Mouse (Mus musculus) midbrain, embryonic 15.5 days (tissue): ENCODE results near the gene Rad51ap2. TPM values are rescaled to one million over a fixed set of nuclear protein-coding genes. Genes with fewer than 3 reads are reported as not detected.

Experiments used
- ATAC-seq: fragments of 200-750 bp; cut with Nextera tagmentation; replicated peaks from 2 replicates; pipeline ENCODE4 v1.8.0; 2017; ENCODE audit warnings: moderate TSS enrichment
- H3K27ac ChIP-seq: fragments of 300-500 bp; sonication (generic); 2 replicates; pipeline ENCODE4 v1.5.1; 2015; ENCODE audit warnings: mild to moderate bottlenecking, inconsistent platforms
- H3K27me3 ChIP-seq: fragments of 300-500 bp; sonication (generic); replicated peaks from 2 replicates; pipeline ENCODE4 v1.6.1; 2015; ENCODE audit warnings: inconsistent platforms
- H3K36me3 ChIP-seq: fragments of 300-500 bp; sonication (generic); replicated peaks from 2 replicates; pipeline ENCODE4 v1.6.1; 2015; ENCODE audit warnings: inconsistent platforms
- H3K4me1 ChIP-seq: fragments of 300-500 bp; sonication (generic); 2 replicates; pipeline ENCODE4 v1.6.1; 2015; ENCODE audit warnings: inconsistent platforms
- H3K4me2 ChIP-seq: fragments of 300-500 bp; sonication (generic); 2 replicates; pipeline ENCODE4 v1.6.1; 2015; ENCODE audit warnings: inconsistent platforms, mild to moderate bottlenecking, moderate library complexity
- H3K4me3 ChIP-seq: fragments of 300-500 bp; sonication (generic); 2 replicates; pipeline ENCODE4 v1.5.1; 2015; ENCODE audit warnings: mild to moderate bottlenecking, inconsistent platforms
- H3K9ac ChIP-seq: fragments of 300-500 bp; sonication (generic); 2 replicates; pipeline ENCODE4 v1.6.1; 2015; ENCODE audit warnings: mild to moderate bottlenecking, inconsistent platforms
- H3K9me3 ChIP-seq: fragments of 300-500 bp; sonication (generic); 2 replicates; pipeline ENCODE4 v1.6.1; 2016; ENCODE audit warnings: inconsistent platforms
- WGBS: fragments of 180-500 bp; shearing (Covaris S2); methylation state at CpG from one replicate; pipeline ENCODE4 v1.1.7; 2015; ENCODE audit warnings: mixed read lengths; 5-methylcytosine and 5-hydroxymethylcytosine counted together
- polyA plus RNA-seq: library from polyadenylated mRNA; unstranded; fragments of >200 nt; fragmentation: Nextera tagmentation; extraction: Ambion mirVana; gene quantifications from 2 replicates; pipeline ENCODE4 v1.2.1, GENCODE M21; 2015

The Rad51ap2 gene
- polyA plus RNA-seq, result 0.36 and 0.41 TPM in 2 replicates

DNA sequence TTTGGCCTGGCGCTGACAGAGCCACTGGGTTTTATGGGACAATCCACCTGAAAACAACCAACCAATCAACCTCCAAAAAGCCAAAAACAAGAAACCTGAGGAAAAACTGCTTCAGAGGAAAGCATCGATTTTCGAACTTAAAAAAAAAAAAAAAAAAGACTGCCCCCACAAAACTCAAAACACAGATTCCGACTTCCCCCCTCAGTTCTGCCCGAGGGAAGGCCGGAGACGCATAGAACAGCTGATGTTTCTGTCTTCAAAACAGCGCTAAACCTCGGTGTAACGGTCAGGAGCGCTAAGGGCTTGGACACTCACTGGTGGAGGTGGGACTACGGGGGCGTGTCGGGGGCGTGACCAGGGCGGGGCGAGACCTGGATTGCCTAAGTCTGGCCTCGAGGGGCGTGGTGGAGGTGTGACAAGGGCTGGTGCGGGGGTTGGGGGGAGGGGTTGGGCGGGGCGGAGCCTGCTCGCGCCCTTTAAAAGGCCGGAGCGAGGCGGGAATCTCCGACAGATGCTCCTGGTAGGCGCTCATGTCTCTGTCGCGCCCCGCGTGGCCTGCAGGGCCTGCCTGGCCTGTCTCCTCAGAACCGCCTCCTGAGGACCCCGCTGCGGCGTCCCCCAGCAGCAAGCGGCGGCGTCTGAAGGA is at the start of gene Rad51ap2:
TSS of gene Rad51ap2 (plus strand) at position 531 of the 646 bp plus-strand sequence.
- Histone ChIP-seq H3K4me2 (peak within 1 kb of the TSS; percentile 96), H3K36me3 (no peaks in the 10 kb centered on the region), H3K27ac (peak within 1 kb of the TSS; percentile 21; the same call in 1 of the 2 replicates), H3K27me3 (no peaks in the 10 kb centered on the region), H3K9me3 (no peaks in the 10 kb centered on the region), H3K4me3 (peak within 1 kb of the TSS; percentile 76), H3K9ac (peak within 1 kb of the TSS; percentile 77), H3K4me1 (0 out of 2 replicates have a peak, but pooled peaks cover 5% of the 10 kb centered on the region)
- WGBS, result under 1% methylated on average over 39 of the region's 40 CpGs
- peak; percentile 100 for ATAC-seq

DNA sequence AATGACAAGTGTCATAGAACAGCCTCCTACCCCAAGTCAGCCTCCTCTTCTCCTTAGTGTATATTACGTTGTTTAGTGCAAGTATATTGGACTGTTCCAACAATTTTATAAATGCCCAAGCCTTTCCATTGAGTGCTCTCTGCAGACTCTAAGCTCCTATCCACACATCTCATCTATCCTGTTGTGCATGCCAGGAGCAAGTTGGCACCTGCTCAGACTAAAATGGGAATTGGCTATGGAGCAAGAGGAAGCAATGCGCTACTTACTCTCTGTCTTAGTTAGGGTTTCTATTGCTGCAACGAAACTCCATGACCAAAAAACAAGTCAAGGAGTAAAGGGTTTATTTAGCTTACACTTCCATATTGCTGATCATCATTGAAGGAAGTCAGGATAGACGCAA is 48.2 kb upstream of the Rad51ap2 start:
- ATAC-seq, result no peak
- no peaks in the 10 kb centered on the region for H3K4me1 ChIP-seq

DNA sequence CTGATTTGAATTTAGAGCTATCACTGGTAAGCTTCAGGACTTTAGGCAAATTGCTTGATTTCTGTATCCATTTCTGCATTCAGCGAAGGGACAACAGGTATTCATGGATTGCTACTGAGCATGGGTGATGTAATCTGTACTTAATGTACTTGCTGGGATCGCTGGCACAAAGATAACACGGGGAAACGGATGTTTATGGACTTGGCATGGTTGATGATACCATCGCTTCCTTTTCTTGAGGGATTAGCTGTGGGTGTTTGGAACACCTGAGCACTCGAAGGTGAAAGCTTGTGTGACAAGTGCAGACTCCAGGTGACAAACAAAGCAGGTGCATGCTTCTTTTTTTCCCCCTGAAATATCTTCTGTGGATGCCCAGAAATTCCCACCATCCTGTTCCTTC is 37.8 kb upstream of the Rad51ap2 start:
- no peak for ATAC-seq
- H3K27me3 ChIP-seq, result no peaks in the 10 kb centered on the region
- WGBS, result 90% methylated on average over 6 of the region's 6 CpGs
- no peaks in the 10 kb centered on the region for H3K9me3 ChIP-seq
- no peak overlapping the region for H3K4me2 ChIP-seq
- no peaks in the 10 kb centered on the region for H3K4me1 ChIP-seq
- H3K27ac ChIP-seq, result no peak overlapping the region
- no peaks in the 10 kb centered on the region for H3K36me3 ChIP-seq
- no peak overlapping the region for H3K9ac ChIP-seq
- no peak overlapping the region for H3K4me3 ChIP-seq

More for the DNA sequence above, 48.2 kb upstream of the Rad51ap2 start:
- Histone ChIP-seq H3K27me3 (no peaks in the 10 kb centered on the region), H3K4me2 (no peak overlapping the region), H3K9ac (no peak overlapping the region), H3K9me3 (no peaks in the 10 kb centered on the region), H3K4me3 (no peak overlapping the region), H3K36me3 (no peaks in the 10 kb centered on the region), H3K27ac (no peak overlapping the region)
- WGBS, result 92% methylated on average over 4 of the region's 4 CpGs

DNA sequence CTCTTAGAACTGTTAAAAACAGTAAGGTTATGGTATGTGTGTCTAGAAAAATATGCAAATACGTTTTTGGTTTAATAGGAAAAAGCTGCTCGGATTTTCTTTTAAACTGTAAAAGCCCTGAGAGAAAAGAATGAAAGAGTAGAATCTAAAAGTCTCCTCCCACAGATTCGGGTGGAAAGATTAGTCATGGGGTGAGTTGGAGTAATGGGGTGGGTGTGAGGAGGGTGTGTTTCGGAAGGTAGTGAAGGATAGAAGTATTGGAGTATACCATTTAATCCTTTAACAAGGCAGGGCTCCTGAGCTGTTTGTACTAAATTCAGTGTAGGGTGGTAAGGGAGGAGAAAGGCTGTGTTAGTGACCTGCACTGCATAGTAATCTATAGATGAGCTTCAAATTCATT is 28.5 kb upstream of the Rad51ap2 start:
- Histone ChIP-seq H3K4me3 (no peak overlapping the region), H3K27ac (no peak overlapping the region), H3K36me3 (no peaks in the 10 kb centered on the region), H3K4me2 (no peak overlapping the region), H3K9me3 (no peaks in the 10 kb centered on the region), H3K9ac (no peak overlapping the region), H3K27me3 (no peaks in the 10 kb centered on the region), H3K4me1 (no peaks in the 10 kb centered on the region)
- ATAC-seq, result no peak
- WGBS, result 65% methylated on average over 4 of the region's 4 CpGs

DNA sequence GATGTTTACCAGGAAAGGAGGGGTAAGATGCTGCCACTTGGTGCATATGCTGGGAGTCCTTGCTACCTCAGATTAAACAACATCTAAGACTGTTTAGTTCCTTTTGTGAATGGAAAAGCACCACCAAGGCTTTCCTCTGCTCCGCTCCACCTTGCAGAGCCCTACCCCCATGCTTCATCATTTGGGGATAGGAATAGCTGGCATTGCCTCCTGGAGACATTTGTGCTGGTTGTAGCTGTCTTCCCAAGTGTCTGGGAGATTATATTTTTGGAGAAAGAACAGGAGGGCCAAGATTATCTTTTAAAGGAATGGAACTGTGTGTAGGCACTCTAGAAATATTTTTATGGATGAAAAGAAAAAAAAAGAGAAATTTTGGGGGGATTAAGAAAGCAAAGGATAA is 22.8 kb upstream of the Rad51ap2 start:
- no peaks in the 10 kb centered on the region for H3K36me3 ChIP-seq
- peak overlapping the region; percentile 22; the same call in 1 of the 2 replicates for H3K4me2 ChIP-seq
- H3K4me3 ChIP-seq, result no peak overlapping the region
- 94% methylated on average over 1 of the region's 1 CpGs for WGBS
- H3K9me3 ChIP-seq, result no peaks in the 10 kb centered on the region
- no peak for ATAC-seq
- H3K27me3 ChIP-seq, result no peaks in the 10 kb centered on the region; the same call in 1 of the 2 replicates
- peaks cover 8% of the 10 kb centered on the region for H3K4me1 ChIP-seq
- H3K27ac ChIP-seq, result no peak overlapping the region
- H3K9ac ChIP-seq, result no peak overlapping the region

DNA sequence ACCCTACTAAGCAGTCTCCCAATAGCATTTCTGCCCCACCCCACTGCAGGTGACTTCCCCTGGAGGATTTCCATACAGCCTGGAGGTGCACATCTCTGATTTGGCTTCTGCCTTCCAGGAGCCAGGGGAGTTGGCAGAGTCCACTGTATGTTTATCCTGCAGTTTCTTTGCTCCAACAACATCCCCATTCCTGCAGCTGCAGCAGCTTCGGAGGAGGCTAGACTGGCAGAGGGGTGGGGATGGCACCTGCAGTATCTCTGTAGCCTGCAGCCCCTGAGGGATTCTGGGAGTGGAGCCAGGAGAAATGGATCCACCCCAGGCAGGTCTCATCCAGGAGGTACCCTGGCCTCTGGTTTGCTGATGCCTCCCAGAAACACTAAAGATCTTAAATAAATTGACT is 22.2 kb upstream of the Rad51ap2 start:
- 0 out of 2 replicates have a peak overlapping the region, but pooled peaks have one; percentile 19 for H3K9ac ChIP-seq
- H3K4me1 ChIP-seq, result peaks cover 8% of the 10 kb centered on the region
- H3K9me3 ChIP-seq, result no peaks in the 10 kb centered on the region
- H3K36me3 ChIP-seq, result no peaks in the 10 kb centered on the region
- H3K4me2 ChIP-seq, result peak overlapping the region; percentile 22
- WGBS, result 67% methylated on average over 1 of the region's 1 CpGs
- no peak overlapping the region for H3K4me3 ChIP-seq
- ATAC-seq, result no peak
- H3K27ac ChIP-seq, result no peak overlapping the region
- H3K27me3 ChIP-seq, result no peaks in the 10 kb centered on the region; the same call in 1 of the 2 replicates

DNA sequence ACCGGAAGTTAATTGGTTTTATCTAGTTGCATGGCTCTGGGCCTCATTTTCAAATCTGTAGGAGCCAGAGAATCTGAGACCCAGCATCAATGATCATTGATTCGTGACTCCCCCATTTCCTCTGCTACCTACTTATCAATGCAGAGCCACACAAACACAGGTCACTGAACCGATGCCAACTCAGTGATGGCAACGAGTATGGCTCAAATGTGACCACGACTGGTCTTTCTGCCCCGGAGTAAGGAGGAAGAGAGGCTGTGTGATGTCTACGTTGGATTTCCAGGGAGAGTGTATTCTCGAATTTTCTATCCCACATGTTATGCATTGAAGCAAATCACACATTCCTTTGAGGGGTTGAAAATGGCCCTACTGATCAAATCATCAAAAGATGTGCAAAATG is 21.4 kb upstream of the Rad51ap2 start:
- Histone ChIP-seq H3K4me1 (peaks cover 8% of the 10 kb centered on the region), H3K27me3 (no peaks in the 10 kb centered on the region; the same call in 1 of the 2 replicates), H3K4me3 (peak overlapping the region; percentile 55), H3K9me3 (no peaks in the 10 kb centered on the region), H3K9ac (peak overlapping the region; percentile 45; the same call in 1 of the 2 replicates), H3K36me3 (no peaks in the 10 kb centered on the region), H3K27ac (no peak overlapping the region), H3K4me2 (peak overlapping the region; percentile 78)
- 76% methylated on average over 8 of the region's 8 CpGs for WGBS
- no peak for ATAC-seq

DNA sequence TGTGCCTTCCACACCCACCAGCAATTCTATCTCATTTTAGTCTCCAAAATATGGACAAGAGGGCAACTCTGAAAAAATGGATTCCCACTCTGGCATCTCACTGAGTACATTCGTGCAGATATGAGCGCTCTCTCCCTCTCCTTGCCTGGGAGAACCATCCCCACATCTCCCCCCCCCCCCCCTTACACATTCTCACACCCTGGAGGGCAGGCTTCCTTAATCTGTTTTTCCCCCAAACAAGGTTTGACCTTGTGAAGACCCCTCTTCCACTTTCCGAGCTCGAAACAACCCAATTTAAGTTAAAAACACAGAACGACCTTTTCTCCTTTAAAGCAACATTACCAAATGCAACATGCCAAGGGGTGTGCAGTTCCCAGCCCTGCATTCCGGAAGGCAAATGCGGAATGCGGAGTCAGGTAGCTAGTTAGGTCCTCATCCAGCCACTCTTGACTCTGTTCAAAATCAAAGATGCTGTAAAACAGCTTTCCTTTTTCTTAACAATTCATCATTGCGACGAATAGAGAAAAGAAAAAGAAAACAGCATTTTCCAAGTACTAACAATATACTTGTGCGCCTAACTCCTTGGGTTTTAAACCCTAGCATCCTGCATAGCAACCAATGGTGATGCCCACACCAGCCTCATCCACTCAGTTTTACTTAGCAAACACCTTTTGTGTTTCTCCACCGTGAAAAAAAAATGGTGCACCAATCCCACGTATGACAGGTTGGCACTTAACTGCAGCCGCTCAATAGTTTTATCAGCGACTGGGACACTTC is 20.4 kb upstream of the Rad51ap2 start:
- H3K4me3 ChIP-seq, result peak overlapping the region; percentile 55
- peak overlapping the region; percentile 45 for H3K9ac ChIP-seq
- peak overlapping the region; percentile 78 for H3K4me2 ChIP-seq
- H3K9me3 ChIP-seq, result no peaks in the 10 kb centered on the region
- H3K36me3 ChIP-seq, result no peaks in the 10 kb centered on the region
- no peaks in the 10 kb centered on the region; the same call in 1 of the 2 replicates for H3K27me3 ChIP-seq
- peak overlapping the region; percentile 74 for H3K27ac ChIP-seq
- WGBS, result 6% methylated on average over 15 of the region's 15 CpGs
- peaks cover 8% of the 10 kb centered on the region for H3K4me1 ChIP-seq
- peak; percentile 16; the same call in 1 of the 2 replicates for ATAC-seq

DNA sequence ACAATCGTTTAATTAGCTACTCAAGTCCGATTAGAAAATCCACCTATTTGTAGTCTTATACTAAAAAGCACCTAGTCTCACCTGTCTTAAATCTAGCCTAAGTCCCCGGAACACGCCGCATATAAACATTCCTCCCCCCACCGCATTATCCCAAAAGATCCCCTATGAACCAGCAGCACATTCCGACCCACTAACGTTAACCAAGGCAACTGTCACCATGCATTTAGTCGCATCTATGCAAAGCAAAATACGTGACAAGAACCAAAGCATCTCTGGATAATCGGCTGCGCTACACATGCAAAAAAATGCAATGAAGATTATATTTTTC is 19.9 kb upstream of the Rad51ap2 start:
- 2% methylated on average over 12 of the region's 12 CpGs for WGBS
- peak; percentile 43 for ATAC-seq
- Histone ChIP-seq H3K4me2 (peak overlapping the region; percentile 78), H3K27me3 (no peaks in the 10 kb centered on the region; the same call in 1 of the 2 replicates), H3K27ac (peak overlapping the region; percentile 74), H3K4me1 (peaks cover 8% of the 10 kb centered on the region), H3K9me3 (no peaks in the 10 kb centered on the region), H3K9ac (peak overlapping the region; percentile 45), H3K36me3 (no peaks in the 10 kb centered on the region), H3K4me3 (peak overlapping the region; percentile 55)

DNA sequence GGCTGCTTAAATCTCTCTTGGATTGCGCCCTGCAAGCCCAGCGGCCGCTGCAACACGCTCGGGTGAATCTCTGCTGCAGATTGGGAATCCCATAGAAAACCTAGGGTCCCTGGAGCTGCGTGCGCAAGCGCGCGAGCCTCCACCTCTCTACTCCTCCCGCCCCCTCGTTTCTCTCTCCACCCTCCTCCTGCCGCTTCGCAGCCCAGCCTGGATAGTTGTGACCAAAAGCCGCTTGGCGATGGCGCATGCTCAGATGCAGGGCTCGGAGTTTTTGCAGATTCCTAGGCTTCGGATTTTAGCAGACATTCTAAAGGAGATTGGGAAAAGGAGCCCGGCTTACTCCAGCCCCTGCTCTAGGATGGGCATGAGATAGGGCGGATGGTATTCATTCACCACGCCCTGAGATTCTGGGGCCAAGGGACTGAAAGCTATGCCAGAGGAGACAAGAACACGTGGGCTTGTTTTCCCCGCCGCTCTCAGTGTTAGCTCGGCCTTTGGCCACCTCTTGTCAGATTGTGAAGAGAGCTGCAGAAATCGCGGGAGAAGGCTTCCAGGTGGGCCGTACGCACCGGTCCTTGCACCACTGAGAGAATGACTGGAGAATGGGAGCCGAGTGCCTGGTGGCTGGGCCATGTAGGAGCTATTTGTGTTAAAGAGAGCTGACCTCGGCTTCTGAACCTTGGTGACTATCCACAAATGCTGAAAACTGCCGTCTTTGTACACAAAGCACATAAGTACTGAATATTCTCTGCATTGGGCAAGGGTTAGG is 19.2 kb upstream of the Rad51ap2 start, which contains the start of gene Vsnl1:
TSS of gene Vsnl1 (minus strand) at position 117 of the 769 bp plus-strand sequence.
- WGBS, result 2% methylated on average over 34 of the region's 34 CpGs
- no peaks in the 10 kb centered on the region for H3K36me3 ChIP-seq
- H3K4me1 ChIP-seq, result peaks cover 8% of the 10 kb centered on the region
- peak; percentile 98 for ATAC-seq
- no peaks in the 10 kb centered on the region for H3K9me3 ChIP-seq
- peak within 1 kb of the TSS; percentile 55 for H3K4me3 ChIP-seq
- H3K27me3 ChIP-seq, result no peaks in the 10 kb centered on the region; the same call in 1 of the 2 replicates
- peak within 1 kb of the TSS; percentile 74 for H3K27ac ChIP-seq
- peak within 1 kb of the TSS; percentile 45 for H3K9ac ChIP-seq
- peak within 1 kb of the TSS; percentile 78 for H3K4me2 ChIP-seq

DNA sequence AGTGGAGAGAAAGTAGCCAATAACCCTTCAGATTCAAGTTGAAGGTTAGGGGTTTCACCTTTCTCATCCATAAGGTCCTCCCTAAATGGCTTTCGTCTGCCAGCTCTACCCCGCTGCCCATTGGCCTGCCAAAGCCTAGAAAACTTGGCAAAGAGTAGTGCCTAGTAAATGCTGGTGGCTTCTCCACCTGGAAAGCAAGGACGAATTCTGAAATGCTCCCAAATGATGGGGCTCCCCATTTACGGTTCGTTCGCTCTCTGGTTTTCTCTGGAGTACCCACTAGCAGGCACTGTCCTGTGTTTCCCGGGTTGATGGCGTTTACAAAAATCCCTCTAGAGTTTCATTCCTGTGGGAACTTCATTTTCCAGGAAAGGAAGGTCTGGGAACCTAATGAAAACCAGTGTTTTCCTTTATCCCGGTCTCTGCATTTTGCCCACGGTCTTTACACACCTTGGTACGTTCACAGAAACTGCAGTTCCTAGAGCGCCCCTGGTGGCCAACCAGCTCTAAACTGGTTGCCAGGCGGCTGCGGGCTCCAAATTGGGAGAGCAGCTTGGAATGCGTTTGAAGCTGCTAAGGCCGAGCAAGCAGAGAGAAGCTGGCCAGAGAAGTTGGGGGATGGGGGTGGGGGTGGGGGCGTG is 18.5 kb upstream of the Rad51ap2 start:
- Histone ChIP-seq H3K36me3 (no peaks in the 10 kb centered on the region), H3K4me3 (peak overlapping the region; percentile 55), H3K9me3 (peaks cover under 1% of the 10 kb centered on the region; the same call in 1 of the 2 replicates), H3K27me3 (no peaks in the 10 kb centered on the region; the same call in 1 of the 2 replicates), H3K27ac (no peak overlapping the region; the same call in 1 of the 2 replicates), H3K4me1 (peaks cover 8% of the 10 kb centered on the region), H3K4me2 (peak overlapping the region; percentile 78), H3K9ac (no peak overlapping the region; the same call in 1 of the 2 replicates)
- 17% methylated on average over 17 of the region's 17 CpGs for WGBS
- peak; percentile 49 for ATAC-seq
